Mouse (Mus musculus): ENCODE data around the gene Il25. TPM values are rescaled to one million over a fixed set of nuclear protein-coding genes. Genes with fewer than 3 reads are reported as not detected.

The Il25 gene
- 0.14 TPM in 1 of 2 replicates, not detected in the other for polyA plus RNA-seq (2016; fragmentation: Nextera tagmentation; extraction: Ambion mirVana)

DNA sequence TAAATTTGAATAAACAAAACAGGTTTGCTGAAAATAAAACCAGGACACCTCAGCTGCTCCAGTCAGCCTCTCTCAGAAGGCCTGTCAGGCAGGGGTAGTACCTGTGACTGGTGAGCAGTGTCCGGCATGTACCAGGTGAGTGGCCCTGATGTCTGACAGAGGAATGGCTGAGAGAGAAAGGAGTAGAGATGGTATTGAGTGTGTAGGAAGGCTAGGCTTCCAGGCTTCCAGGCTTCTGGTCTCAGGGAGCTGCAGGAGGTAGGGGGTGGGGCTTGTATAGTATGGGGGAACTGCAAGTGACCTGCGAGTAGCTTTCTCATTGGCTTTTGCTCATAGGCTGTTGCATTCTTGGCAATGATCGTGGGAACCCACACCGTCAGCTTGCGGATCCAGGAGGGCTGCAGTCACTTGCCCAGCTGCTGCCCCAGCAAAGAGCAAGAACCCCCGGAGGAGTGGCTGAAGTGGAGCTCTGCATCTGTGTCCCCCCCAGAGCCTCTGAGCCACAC, at the start of gene Il25:
Gene Il25, plus strand, starts transcription at position 51 of the 506 bp plus-strand sequence.
- WGBS, result 35% methylated on average over 6 of the region's 6 CpGs
- peak; percentile 20 for DNase-seq (ENCODE audit: low spot score)
- Histone ChIP-seq H3K27ac (replicated peaks) (peak within 1 kb of the TSS; percentile 49; the same call in 1 of the 2 replicates), H3K4me3 (no peak within 1 kb of the TSS), H3K4me1 (peaks cover 51% of the 10 kb centered on the region), H3K36me3 (replicated peaks) (no peaks in the 10 kb centered on the region), H3K9me3 (no peaks in the 10 kb centered on the region), H3K27me3 (replicated peaks; ENCODE audit: low read depth, poor library complexity, severe bottlenecking) (peaks cover 11% of the 10 kb centered on the region)

DNA sequence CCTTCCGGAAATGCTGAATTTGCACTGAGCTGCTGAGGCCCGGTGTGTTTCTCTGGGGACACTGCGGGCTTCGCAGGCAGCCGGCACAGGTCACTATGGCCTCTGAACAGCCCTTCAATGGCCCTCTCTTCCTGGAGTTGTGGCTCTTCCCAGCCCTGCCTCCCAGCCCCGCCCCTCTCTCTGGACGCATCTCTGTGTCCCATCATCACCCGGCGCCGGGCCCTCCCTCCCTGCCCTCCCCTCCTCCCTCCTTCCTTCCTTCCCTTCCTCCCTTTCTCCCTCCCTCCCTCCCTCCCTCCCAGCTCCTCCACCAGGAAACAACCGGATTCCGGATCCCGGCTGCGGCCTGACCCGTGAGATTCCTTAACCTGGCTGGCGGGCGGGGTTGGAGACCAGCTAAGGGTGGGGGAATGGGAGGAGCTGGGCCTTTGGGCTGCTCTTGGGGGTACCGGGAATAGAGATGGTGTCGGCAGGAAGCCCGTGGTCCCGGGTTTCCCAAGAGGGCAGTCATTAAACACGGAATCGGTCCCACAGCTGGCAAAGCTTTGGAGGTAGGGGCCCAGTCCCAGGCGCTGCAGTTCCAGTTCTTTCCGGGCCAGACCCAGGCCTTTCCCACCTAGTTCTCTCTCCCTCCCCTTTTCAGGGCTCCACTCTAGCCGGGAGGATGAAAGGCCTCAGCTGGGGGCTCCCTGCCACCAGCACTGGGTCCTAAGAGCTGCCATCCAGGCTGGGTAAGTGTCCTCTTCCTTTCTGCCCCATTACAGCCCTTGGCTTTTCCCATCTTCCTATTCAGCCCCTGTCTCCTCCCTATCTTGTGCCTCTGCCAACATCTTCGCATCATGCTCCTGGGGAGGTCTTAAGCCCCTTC, 49.1 kb upstream of the Il25 start, which contains the start of the genes Bcl2l2 and Gm20521:
Gene Bcl2l2, plus strand, starts transcription at position 224 of the 868 bp plus-strand sequence.
Gene Gm20521, plus strand, starts transcription at position 288 of the 868 bp plus-strand sequence.
- Histone ChIP-seq H3K27ac (replicated peaks) (peak within 1 kb of the TSS; percentile 92), H3K4me1 (peaks cover 31% of the 10 kb centered on the region), H3K9me3 (no peaks in the 10 kb centered on the region), H3K27me3 (replicated peaks; ENCODE audit: low read depth, poor library complexity, severe bottlenecking) (peaks cover 7% of the 10 kb centered on the region), H3K4me3 (peak within 1 kb of the TSS; percentile 70), H3K36me3 (replicated peaks) (peaks cover 26% of the 10 kb centered on the region)
- WGBS, result 1% methylated on average over 27 of the region's 27 CpGs
- peak; percentile 94 for DNase-seq (ENCODE audit: low spot score)

- peak overlapping the region; percentile 92 for H3K27ac ChIP-seq (replicated peaks)
- 33% methylated on average over 21 of the region's 21 CpGs for WGBS
- peaks cover 26% of the 10 kb centered on the region for H3K36me3 ChIP-seq (replicated peaks)
- peak; percentile 23 for DNase-seq (ENCODE audit: low spot score)
- no peaks in the 10 kb centered on the region for H3K27me3 ChIP-seq (replicated peaks; ENCODE audit: low read depth, poor library complexity, severe bottlenecking)
- peak overlapping the region; percentile 70 for H3K4me3 ChIP-seq
- H3K9me3 ChIP-seq, result no peaks in the 10 kb centered on the region
- H3K4me1 ChIP-seq, result peaks cover 31% of the 10 kb centered on the region
Observed at GRCm38 (mm10) chr14:54884022-54884712, 48.3 kb upstream of the Il25 start.

DNA sequence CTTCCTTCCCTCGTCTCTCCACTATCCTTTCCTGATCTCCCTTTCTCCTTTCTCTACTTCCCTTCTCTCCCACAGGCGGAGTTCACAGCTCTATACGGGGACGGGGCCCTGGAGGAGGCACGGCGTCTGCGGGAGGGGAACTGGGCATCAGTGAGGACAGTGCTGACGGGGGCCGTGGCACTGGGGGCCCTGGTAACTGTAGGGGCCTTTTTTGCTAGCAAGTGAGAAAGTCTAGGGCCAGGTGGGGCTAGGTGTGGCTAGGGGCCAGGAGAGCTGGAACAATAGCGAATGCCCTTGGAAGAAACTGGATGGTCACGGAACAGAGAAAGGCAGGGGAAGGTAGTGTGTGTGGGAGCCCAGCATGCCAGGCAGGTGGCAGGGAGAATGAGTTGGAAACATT, 47.2 kb upstream of the Il25 start:
- Histone ChIP-seq H3K36me3 (replicated peaks) (peaks cover 26% of the 10 kb centered on the region), H3K27me3 (replicated peaks; ENCODE audit: low read depth, poor library complexity, severe bottlenecking) (no peaks in the 10 kb centered on the region), H3K4me3 (peak overlapping the region; percentile 70), H3K27ac (replicated peaks) (0 out of 2 replicates have a peak overlapping the region, but pooled peaks have one; percentile 92), H3K9me3 (no peaks in the 10 kb centered on the region), H3K4me1 (peaks cover 31% of the 10 kb centered on the region)
- 94% methylated on average over 11 of the region's 11 CpGs for WGBS
- no peak for DNase-seq (ENCODE audit: low spot score)

- WGBS, result 89% methylated on average over 3 of the region's 3 CpGs
Observed at GRCm38 (mm10) chr14:54892200-54892599, 40.3 kb upstream of the Il25 start, which contains the start of gene Pabpn1. TSS of gene Pabpn1 (plus strand) at chr14:54892500.

DNA sequence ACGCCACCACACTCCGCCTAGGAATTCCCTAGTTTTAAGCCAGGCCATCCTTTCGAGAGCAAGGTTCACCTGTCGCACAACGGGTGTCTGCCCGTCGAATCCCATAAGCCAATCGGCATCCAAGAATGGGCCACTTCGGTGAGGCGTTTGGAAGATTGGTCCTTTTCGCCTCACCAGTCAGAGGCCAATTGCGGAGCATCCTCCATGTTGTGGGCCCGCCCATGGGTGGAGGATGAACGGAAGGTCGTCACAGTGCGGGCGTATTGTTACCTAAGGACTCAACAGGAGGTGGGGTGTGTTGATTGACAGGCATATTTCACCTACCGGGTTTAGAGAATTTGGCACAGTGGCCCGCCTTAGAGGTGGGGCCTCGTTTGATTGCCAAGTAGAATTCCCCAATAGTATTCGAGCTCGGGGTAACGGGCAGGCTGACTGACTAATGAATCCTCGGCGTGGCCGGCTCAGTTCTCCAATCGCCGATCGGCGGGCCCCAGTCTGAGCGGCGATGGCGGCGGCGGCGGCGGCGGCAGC, 38.8 kb upstream of the Il25 start:
- no peaks in the 10 kb centered on the region for H3K9me3 ChIP-seq
- peak; percentile 96 for DNase-seq (ENCODE audit: low spot score)
- no peaks in the 10 kb centered on the region for H3K27me3 ChIP-seq (replicated peaks; ENCODE audit: low read depth, poor library complexity, severe bottlenecking)
- peaks cover 26% of the 10 kb centered on the region for H3K4me1 ChIP-seq
- peaks cover 35% of the 10 kb centered on the region for H3K36me3 ChIP-seq (replicated peaks)
- H3K27ac ChIP-seq (replicated peaks), result peak overlapping the region; percentile 100
- under 1% methylated on average over 38 of the region's 38 CpGs for WGBS
- peak overlapping the region; percentile 97 for H3K4me3 ChIP-seq

More at GRCm38 (mm10) chr14:54892200-54892599, 40.3 kb upstream of the Il25 start, which contains the start of gene Pabpn1:
- Histone ChIP-seq H3K9me3 (no peaks in the 10 kb centered on the region), H3K27ac (replicated peaks) (peak within 1 kb of the TSS; percentile 100), H3K27me3 (replicated peaks; ENCODE audit: low read depth, poor library complexity, severe bottlenecking) (no peaks in the 10 kb centered on the region), H3K36me3 (replicated peaks) (peaks cover 22% of the 10 kb centered on the region), H3K4me3 (peak within 1 kb of the TSS; percentile 97), H3K4me1 (peaks cover 25% of the 10 kb centered on the region)
- DNase-seq (ENCODE audit: low spot score), result no peak

- Histone ChIP-seq H3K27me3 (replicated peaks; ENCODE audit: low read depth, poor library complexity, severe bottlenecking) (no peaks in the 10 kb centered on the region), H3K27ac (replicated peaks) (peak overlapping the region; percentile 100), H3K9me3 (no peaks in the 10 kb centered on the region), H3K4me3 (peak overlapping the region; percentile 97), H3K36me3 (replicated peaks) (peaks cover 42% of the 10 kb centered on the region), H3K4me1 (peaks cover 26% of the 10 kb centered on the region)
- WGBS, result under 1% methylated on average over 54 of the region's 54 CpGs
- DNase-seq (ENCODE audit: low spot score), result peak; percentile 76
Observed at GRCm38 (mm10) chr14:54894296-54895151, 38.0 kb upstream of the Il25 start.

DNA sequence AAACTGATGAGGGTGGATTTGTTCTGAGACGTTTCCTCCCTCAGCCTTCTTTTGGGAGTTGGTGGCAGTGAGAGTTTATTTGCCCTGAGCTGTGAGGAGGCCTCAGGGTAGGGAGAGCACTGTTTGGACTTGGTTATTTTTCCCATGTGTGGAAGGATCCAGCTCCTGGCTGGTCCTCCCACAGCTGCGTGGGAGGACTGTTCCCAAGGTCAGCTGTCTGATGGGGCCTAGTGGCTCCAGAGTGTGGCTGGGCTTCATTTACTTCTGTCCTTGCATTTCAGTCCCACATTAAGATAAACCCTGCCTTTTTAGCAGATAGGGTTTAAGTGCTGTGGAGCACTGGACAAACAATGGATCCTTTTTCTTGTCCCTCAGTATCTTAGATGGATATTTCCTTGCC, 35.0 kb upstream of the Il25 start:
- peak overlapping the region; percentile 9; the same call in 1 of the 2 replicates for H3K4me3 ChIP-seq
- WGBS, result 51% methylated on average over 2 of the region's 2 CpGs
- peaks cover 26% of the 10 kb centered on the region for H3K4me1 ChIP-seq
- no peak for DNase-seq (ENCODE audit: low spot score)
- peaks cover 45% of the 10 kb centered on the region for H3K36me3 ChIP-seq (replicated peaks)
- no peaks in the 10 kb centered on the region for H3K27me3 ChIP-seq (replicated peaks; ENCODE audit: low read depth, poor library complexity, severe bottlenecking)
- no peaks in the 10 kb centered on the region for H3K9me3 ChIP-seq
- no peak overlapping the region for H3K27ac ChIP-seq (replicated peaks)

- peak; percentile 70 for DNase-seq (ENCODE audit: low spot score)
- Histone ChIP-seq H3K4me3 (no peak overlapping the region), H3K9me3 (no peaks in the 10 kb centered on the region), H3K4me1 (peaks cover 13% of the 10 kb centered on the region), H3K27ac (replicated peaks) (no peak overlapping the region), H3K36me3 (replicated peaks) (peaks cover 66% of the 10 kb centered on the region), H3K27me3 (replicated peaks; ENCODE audit: low read depth, poor library complexity, severe bottlenecking) (no peaks in the 10 kb centered on the region)
- WGBS, result under 1% methylated on average over 3 of the region's 3 CpGs
Observed at GRCm38 (mm10) chr14:54900383-54900782, 32.1 kb upstream of the Il25 start.

GRCm38 (mm10) chr14:54903641-54904040, 28.9 kb upstream of the Il25 start:
- H3K36me3 ChIP-seq (replicated peaks), result peaks cover 65% of the 10 kb centered on the region
- no peaks in the 10 kb centered on the region for H3K9me3 ChIP-seq

GRCm38 (mm10) chr14:54908682-54909081, 23.8 kb upstream of the Il25 start:
- no peak for DNase-seq (ENCODE audit: low spot score)
- peaks cover 55% of the 10 kb centered on the region for H3K4me1 ChIP-seq
- peak overlapping the region; percentile 21; the same call in 1 of the 2 replicates for H3K4me3 ChIP-seq
- H3K9me3 ChIP-seq, result no peaks in the 10 kb centered on the region
- H3K27me3 ChIP-seq (replicated peaks; ENCODE audit: low read depth, poor library complexity, severe bottlenecking), result no peaks in the 10 kb centered on the region
- 81% methylated on average over 7 of the region's 7 CpGs for WGBS
- no peak overlapping the region for H3K27ac ChIP-seq (replicated peaks)
- peaks cover 78% of the 10 kb centered on the region for H3K36me3 ChIP-seq (replicated peaks)

More at GRCm38 (mm10) chr14:54903641-54904040, 28.9 kb upstream of the Il25 start:
- H3K4me3 ChIP-seq, result no peak overlapping the region
- H3K27me3 ChIP-seq (replicated peaks; ENCODE audit: low read depth, poor library complexity, severe bottlenecking), result no peaks in the 10 kb centered on the region
- H3K4me1 ChIP-seq, result peaks cover 17% of the 10 kb centered on the region
- H3K27ac ChIP-seq (replicated peaks), result no peak overlapping the region
- WGBS, result 82% methylated on average over 4 of the region's 4 CpGs
- no peak for DNase-seq (ENCODE audit: low spot score)

Data from embryonic facial prominence, embryonic 10.5 days (tissue).